Mouse (Mus musculus) 3134 (cell line): ENCODE data around the gene Glb1l3.
"Not testable (repeated sequence)": the region's sequence is repeated elsewhere in the genome, so short reads cannot be mapped to it uniquely, and the experiment has no call there.

Experiments
- DNase-seq: peaks from one replicate; pipeline ENCODE4 v3.0.0-alpha.2; 2011; ENCODE audit warnings: low spot score; ENCODE audit not compliant: insufficient read length; ENCODE audit errors: extremely low read depth

Glb1l3 gene

GRCm38 (mm10) chr9:26860751-26861150 lies at the start of gene Glb1l3:
Gene Glb1l3, minus strand, starts transcription at chr9:26860890.
- no peak for DNase-seq

DNA sequence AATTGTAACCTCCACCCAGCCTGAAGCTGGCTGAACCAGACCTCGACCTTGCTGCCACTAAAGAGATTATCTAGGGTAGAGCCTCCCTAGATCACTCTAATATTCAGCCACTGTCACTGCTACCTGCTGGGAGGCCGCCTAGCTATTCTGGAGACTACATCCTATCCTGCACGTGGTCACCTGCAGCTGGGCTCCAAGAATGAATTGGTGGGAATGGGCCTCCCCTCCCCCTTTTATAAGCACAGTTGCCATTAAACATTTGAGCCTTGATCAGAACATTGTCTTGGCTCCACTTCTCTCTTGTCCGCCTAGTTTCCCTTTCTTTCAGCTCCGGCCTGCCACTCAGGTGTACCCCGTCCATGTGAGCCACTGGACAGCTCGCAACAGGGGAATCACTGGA lies 9.2 kb upstream of the Glb1l3 start:
- DNase-seq: not testable (repeated sequence)

GRCm38 (mm10) chr9:26831089-26831488 lies 29.6 kb downstream of the Glb1l3 start:
- DNase-seq: no peak

DNA sequence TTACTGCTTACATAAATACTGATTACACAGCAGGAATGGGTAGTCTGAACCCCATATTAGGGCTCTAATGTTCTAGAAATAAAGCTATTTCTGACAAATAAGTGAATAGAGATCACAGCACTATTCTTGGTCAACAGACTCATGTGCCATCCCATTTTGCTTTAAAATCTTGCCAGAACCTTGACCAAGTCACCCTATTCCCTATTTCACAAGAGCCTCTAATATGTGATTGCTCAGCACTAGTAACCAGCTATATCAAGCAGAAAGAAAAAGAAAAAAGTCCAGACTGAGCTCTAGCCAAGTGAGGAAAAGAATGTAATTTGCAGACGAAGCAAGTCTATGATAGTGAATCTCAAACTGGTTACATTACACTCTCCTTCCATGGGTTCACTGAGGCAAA lies 40.7 kb downstream of the Glb1l3 start:
- DNase-seq: no peak

GRCm38 (mm10) chr9:26808735-26809134 lies 52.0 kb downstream of the Glb1l3 start:
- DNase-seq: no peak

- DNase-seq: peak; percentile 15
Measured at GRCm38 (mm10) chr9:26805935-26806666, 54.6 kb downstream of the Glb1l3 start, which contains the start of gene Glb1l2. Gene Glb1l2, minus strand, starts transcription at chr9:26806468.

DNA sequence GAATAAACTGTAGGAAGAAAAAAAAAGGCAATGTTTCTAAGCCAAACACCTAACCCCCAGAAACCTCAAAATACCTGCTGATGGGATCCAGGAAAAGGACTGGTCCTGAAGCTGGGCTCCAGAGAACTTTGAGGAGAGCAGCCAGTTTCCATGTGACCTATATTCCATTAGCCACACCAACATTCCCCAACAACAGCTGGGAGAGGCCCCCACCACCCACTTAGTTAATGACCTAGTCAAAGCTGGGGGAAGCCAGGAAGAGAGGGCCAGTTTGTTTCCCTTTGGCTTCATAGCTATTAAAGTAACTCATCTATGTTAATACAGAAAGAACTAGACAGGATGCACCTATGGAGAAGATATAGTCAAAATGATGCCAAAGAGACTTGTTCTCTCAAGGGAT lies 56.4 kb downstream of the Glb1l3 start:
- no peak for DNase-seq

- no peak for DNase-seq
Measured at GRCm38 (mm10) chr9:26800357-26800756, 60.3 kb downstream of the Glb1l3 start.

DNA sequence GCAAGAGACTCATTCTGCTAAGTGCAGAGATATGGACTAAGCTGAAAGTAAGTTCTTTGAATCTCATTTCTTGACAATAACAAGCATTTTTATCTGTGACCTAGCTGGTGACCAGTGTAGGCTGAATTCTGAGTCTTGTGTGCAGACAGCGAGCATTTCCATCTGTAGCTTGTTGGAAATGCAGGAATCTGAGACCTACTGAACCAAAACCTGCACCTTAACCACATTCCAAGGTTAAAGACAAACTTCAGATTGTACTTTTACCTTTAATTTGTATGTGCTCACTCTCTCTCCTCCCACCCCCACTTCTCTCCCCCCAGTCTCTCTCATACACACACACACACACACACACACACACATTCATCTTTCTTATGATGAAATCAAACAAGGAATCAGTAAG lies 62.0 kb downstream of the Glb1l3 start:
- DNase-seq: no peak

- no peak for DNase-seq
Measured at GRCm38 (mm10) chr9:26798205-26798604, 62.5 kb downstream of the Glb1l3 start.

- DNase-seq: no peak
Measured at GRCm38 (mm10) chr9:26792829-26793228, 67.9 kb downstream of the Glb1l3 start.

GRCm38 (mm10) chr9:26783414-26783975 lies 77.2 kb downstream of the Glb1l3 start:
- no peak for DNase-seq

DNA sequence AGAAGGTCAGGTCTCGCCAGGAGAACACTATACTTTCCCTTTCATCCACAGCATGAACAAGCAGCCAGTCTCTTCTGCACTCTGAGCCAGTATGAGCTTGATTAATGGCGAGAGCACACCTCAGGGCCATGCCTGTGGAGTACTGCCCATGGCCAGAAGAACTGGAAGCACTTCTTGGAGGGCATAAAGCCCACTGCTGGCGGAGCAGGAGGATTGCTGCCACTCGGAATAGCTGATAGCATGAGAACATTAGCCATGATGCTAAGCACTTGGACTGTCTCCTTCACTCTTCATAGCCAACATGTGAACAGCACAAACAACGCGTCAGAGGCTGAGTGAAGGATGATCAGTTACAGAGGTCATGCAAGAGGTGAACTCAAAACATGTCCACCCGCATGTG lies 82.3 kb downstream of the Glb1l3 start:
- no peak for DNase-seq

DNA sequence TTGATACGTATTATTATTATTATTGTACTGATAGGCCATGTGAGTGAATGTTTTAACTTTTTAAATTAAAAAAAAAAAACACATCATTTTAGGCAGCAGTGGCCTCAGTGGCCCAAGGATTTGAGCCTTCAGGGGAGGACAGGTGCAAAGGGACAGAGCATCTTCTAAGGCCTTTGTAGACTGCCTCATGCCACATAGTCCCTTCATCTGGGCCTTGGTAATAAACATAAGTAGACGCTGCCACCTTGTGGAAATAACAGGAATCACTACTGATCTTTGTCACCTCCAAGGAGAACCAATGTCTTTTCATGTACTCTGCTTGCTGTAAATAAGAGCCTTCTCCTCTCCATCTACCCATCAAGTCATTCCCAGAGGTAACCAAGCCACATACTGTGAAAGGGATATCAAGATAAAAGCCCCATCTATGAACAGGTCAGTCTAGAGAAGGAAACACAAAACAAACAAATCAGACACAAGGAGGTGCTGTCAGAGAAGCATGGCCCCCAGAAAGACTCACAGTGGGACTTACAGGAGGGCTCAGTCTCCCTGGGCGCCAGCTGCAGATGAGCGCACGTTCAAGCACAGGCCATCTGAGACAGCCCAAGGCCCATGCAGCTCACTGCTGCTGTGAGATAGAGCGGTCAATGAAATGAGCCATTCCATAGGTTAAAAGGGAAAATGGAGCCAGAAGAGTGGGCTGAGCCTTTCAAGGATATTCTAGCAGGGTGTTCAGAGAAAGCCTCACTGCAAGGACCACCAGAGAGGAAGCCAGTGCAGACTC lies 84.4 kb downstream of the Glb1l3 start:
- DNase-seq: peak; percentile 9

DNA sequence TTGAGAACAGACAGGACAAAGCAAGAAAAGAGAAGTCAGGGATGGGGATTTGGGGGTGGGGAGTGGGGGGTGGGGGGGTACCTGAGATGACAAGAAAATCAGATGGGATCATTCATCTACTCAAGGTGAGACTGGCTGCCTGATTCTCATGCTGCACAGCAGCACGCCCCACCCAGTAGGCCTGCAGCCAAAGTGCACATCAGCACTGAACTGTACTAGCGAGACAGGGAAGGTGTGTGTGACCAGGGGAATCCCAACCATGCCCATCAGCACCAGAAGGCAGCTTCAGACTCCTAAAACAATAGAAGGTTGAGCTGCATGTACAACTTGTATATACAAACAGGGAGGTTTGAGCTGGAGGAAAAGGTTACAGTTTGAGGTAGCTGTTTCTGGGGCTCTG lies 85.0 kb downstream of the Glb1l3 start:
- DNase-seq: no peak

GRCm38 (mm10) chr9:26768181-26768580 lies 92.5 kb downstream of the Glb1l3 start:
- no peak for DNase-seq
